Mouse (Mus musculus) heart, embryonic 11.5 days (tissue): ENCODE results near the gene Sppl2c. TPM values are rescaled to one million over a fixed set of nuclear protein-coding genes. Genes with fewer than 3 reads are reported as not detected.
"Not testable (repeated sequence)": the region's sequence is repeated elsewhere in the genome, so short reads cannot be mapped to it uniquely, and the experiment has no call there.

ENCODE experiments used
- ATAC-seq: fragments of 200-750 bp; cut with Nextera tagmentation; replicated peaks from 2 replicates; pipeline ENCODE4 v1.8.0; 2017; ENCODE audit warnings: moderate library complexity; ENCODE audit not compliant: insufficient number of reproducible peaks, low FRiP score, low TSS enrichment
- H3K27ac ChIP-seq: fragments of 300-500 bp; sonication (generic); 2 replicates; pipeline ENCODE4 v1.5.1; 2014; ENCODE audit warnings: mild to moderate bottlenecking, low read depth, low read length
- H3K27me3 ChIP-seq: fragments of 300-500 bp; sonication (generic); 2 replicates; pipeline ENCODE4 v1.6.1; 2014; ENCODE audit warnings: mild to moderate bottlenecking, low read length, mixed read lengths; ENCODE audit not compliant: control insufficient read depth, insufficient read depth
- H3K36me3 ChIP-seq: fragments of 300-500 bp; sonication (generic); 2 replicates; pipeline ENCODE4 v1.6.1; 2014; ENCODE audit warnings: mild to moderate bottlenecking, low read length, moderate library complexity, mixed read lengths; ENCODE audit not compliant: control insufficient read depth, insufficient read depth
- H3K4me1 ChIP-seq: fragments of 300-500 bp; sonication (generic); 2 replicates; pipeline ENCODE4 v1.6.1; 2014; ENCODE audit warnings: low read length; ENCODE audit not compliant: control insufficient read depth, insufficient read depth
- H3K4me2 ChIP-seq: fragments of 300-500 bp; sonication (generic); 2 replicates; pipeline ENCODE4 v1.6.1; 2014; ENCODE audit warnings: mild to moderate bottlenecking, moderate library complexity
- H3K4me3 ChIP-seq: fragments of 300-500 bp; sonication (generic); 2 replicates; pipeline ENCODE4 v1.5.1; 2014; ENCODE audit warnings: low read depth, low read length
- H3K9ac ChIP-seq: fragments of 300-500 bp; sonication (generic); 2 replicates; pipeline ENCODE4 v1.6.1; 2014; ENCODE audit warnings: mild to moderate bottlenecking, low read depth, low read length, moderate library complexity
- H3K9me3 ChIP-seq: fragments of 300-500 bp; sonication (generic); replicated peaks from 2 replicates; pipeline ENCODE4 v1.6.1; 2016; ENCODE audit warnings: low read length; ENCODE audit not compliant: control insufficient read depth
- WGBS: fragments of 180-500 bp; shearing (Covaris S2); extraction: QIAGEN DNeasy Blood & Tissue Kit; methylation state at CpG from one replicate; pipeline ENCODE4 v1.1.7; 2014; ENCODE audit not compliant: insufficient replicate concordance; 5-methylcytosine and 5-hydroxymethylcytosine counted together
- polyA plus RNA-seq: library from polyadenylated mRNA; unstranded; fragments of >200 nt; fragmentation: Nextera tagmentation; extraction: Ambion mirVana; gene quantifications from 2 replicates; pipeline ENCODE4 v1.2.1, GENCODE M21; 2014

Gene Sppl2c
- polyA plus RNA-seq, 1 experiment from 2014 or later: not detected

DNA sequence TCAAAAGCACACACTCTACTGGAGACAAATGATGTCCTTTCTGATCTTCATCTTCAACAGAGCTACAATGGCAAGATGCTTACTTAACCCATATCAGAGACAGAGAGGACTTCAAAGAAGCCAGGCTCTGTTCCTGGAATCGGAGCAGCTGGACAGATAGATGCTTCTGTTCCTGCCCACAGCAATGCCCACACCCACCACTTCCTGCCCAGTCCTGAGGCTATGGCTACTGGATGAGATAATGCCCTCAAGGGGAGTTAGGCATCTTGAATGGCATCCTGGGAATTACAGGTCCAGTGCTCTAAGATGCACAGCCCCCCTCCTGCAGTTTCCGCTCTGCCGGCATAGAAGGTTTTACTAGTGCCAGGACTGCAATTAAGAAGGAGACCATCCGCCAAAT lies 20.4 kb downstream of the Sppl2c start:
- Histone ChIP-seq H3K27me3 (no peaks in the 10 kb centered on the region), H3K9me3 (0 out of 2 replicates have a peak, but pooled peaks cover 5% of the 10 kb centered on the region), H3K9ac (no peak overlapping the region), H3K4me1 (no peaks in the 10 kb centered on the region), H3K4me3 (no peak overlapping the region), H3K4me2 (no peak overlapping the region), H3K27ac (no peak overlapping the region), H3K36me3 (no peaks in the 10 kb centered on the region)
- 66% methylated on average over 4 of the region's 4 CpGs for WGBS
- no peak for ATAC-seq

GRCm38 (mm10) chr11:104209041-104209440 lies 22.9 kb downstream of the Sppl2c start:
- no peaks in the 10 kb centered on the region for H3K4me1 ChIP-seq
- no peak for ATAC-seq
- no peaks in the 10 kb centered on the region for H3K36me3 ChIP-seq
- H3K27me3 ChIP-seq: no peaks in the 10 kb centered on the region
- H3K4me2 ChIP-seq: no peak overlapping the region
- no peak overlapping the region for H3K9ac ChIP-seq
- H3K9me3 ChIP-seq: no peaks in the 10 kb centered on the region
- no peak overlapping the region for H3K4me3 ChIP-seq
- WGBS: 58% methylated on average over 3 of the region's 3 CpGs
- H3K27ac ChIP-seq: no peak overlapping the region

- no peaks in the 10 kb centered on the region for H3K9me3 ChIP-seq
- no peak for ATAC-seq
Measured at GRCm38 (mm10) chr11:104211251-104211650, 25.1 kb downstream of the Sppl2c start.

DNA sequence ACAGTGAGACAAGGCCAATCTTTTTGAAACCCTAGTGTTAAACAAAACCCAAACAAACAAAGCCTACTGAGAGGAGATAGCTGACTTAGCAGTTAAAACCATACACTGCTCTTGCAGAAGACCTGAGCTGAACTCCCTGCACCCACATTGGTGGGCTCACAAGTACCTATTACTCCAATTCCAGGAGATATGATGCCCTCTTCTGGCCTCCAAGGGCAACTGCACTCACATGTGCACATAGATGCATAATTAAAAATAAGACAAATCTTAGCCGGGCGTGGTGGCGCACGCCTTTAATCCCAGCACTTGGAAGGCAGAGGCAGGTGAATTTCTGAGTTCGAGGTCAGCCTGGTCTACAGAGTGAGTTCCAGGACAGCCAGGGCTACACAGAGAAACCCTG lies 28.0 kb downstream of the Sppl2c start:
- not testable (repeated sequence) for H3K27ac ChIP-seq, ATAC-seq, H3K27me3 ChIP-seq, H3K4me3 ChIP-seq, H3K9ac ChIP-seq, H3K9me3 ChIP-seq, H3K36me3 ChIP-seq, H3K4me2 ChIP-seq, H3K4me1 ChIP-seq
- 91% methylated on average over 5 of the region's 5 CpGs for WGBS

More at GRCm38 (mm10) chr11:104211251-104211650, 25.1 kb downstream of the Sppl2c start:
- Histone ChIP-seq H3K36me3 (no peaks in the 10 kb centered on the region), H3K27me3 (no peaks in the 10 kb centered on the region), H3K4me2 (no peak overlapping the region), H3K4me3 (no peak overlapping the region), H3K27ac (no peak overlapping the region), H3K9ac (no peak overlapping the region), H3K4me1 (no peaks in the 10 kb centered on the region)
- 77% methylated on average over 6 of the region's 6 CpGs for WGBS

- no peak for ATAC-seq
- WGBS: 69% methylated on average over 3 of the region's 3 CpGs
- H3K36me3 ChIP-seq: no peaks in the 10 kb centered on the region
Measured at GRCm38 (mm10) chr11:104218075-104218474, 31.9 kb downstream of the Sppl2c start.

GRCm38 (mm10) chr11:104220291-104220690 lies 34.2 kb downstream of the Sppl2c start:
- Histone ChIP-seq H3K4me3 (no peak overlapping the region), H3K27ac (no peak overlapping the region), H3K4me2 (no peak overlapping the region), H3K9ac (no peak overlapping the region), H3K27me3 (no peaks in the 10 kb centered on the region), H3K4me1 (no peaks in the 10 kb centered on the region), H3K36me3 (no peaks in the 10 kb centered on the region), H3K9me3 (no peaks in the 10 kb centered on the region)
- 78% methylated on average over 4 of the region's 4 CpGs for WGBS
- ATAC-seq: no peak

More at GRCm38 (mm10) chr11:104218075-104218474, 31.9 kb downstream of the Sppl2c start:
- no peak overlapping the region for H3K27ac ChIP-seq
- no peak overlapping the region for H3K4me2 ChIP-seq
- no peaks in the 10 kb centered on the region for H3K9me3 ChIP-seq
- no peaks in the 10 kb centered on the region for H3K27me3 ChIP-seq
- no peaks in the 10 kb centered on the region for H3K4me1 ChIP-seq
- no peak overlapping the region for H3K4me3 ChIP-seq
- no peak overlapping the region for H3K9ac ChIP-seq

- no peaks in the 10 kb centered on the region for H3K9me3 ChIP-seq
- H3K27ac ChIP-seq: no peak overlapping the region
- H3K27me3 ChIP-seq: no peaks in the 10 kb centered on the region
- no peak overlapping the region for H3K4me2 ChIP-seq
- WGBS: 78% methylated on average over 5 of the region's 5 CpGs
- no peaks in the 10 kb centered on the region for H3K4me1 ChIP-seq
- no peak for ATAC-seq
- H3K36me3 ChIP-seq: no peaks in the 10 kb centered on the region
- H3K9ac ChIP-seq: no peak overlapping the region
- no peak overlapping the region for H3K4me3 ChIP-seq
Measured at GRCm38 (mm10) chr11:104221751-104222150, 35.6 kb downstream of the Sppl2c start.

- Histone ChIP-seq H3K9ac (no peak overlapping the region), H3K9me3 (no peaks in the 10 kb centered on the region), H3K27me3 (no peaks in the 10 kb centered on the region), H3K4me2 (no peak overlapping the region), H3K4me1 (no peaks in the 10 kb centered on the region), H3K36me3 (no peaks in the 10 kb centered on the region), H3K27ac (no peak overlapping the region), H3K4me3 (no peak overlapping the region)
- WGBS: 76% methylated on average over 9 of the region's 9 CpGs
- no peak for ATAC-seq
Measured at GRCm38 (mm10) chr11:104223301-104223700, 37.2 kb downstream of the Sppl2c start.

DNA sequence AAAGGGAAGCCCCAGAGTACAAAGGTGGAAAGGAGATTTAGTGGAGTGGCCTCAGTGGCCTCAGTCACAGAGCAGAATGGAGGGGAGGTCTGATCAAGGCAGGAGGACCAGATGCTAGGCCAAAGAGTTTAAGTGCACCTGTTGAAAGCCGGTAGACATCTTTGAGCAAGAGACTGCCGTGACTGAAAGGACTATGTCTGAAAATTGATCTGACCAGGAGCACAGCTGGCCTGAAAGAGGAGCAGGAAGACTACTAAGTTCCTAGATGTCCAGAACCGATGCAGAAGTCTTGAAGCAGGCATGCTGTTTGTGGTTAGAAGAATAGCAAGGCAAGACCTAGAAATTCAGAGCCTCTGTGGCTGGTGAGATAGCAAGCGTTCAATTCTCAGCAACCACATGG lies 43.3 kb downstream of the Sppl2c start:
- Histone ChIP-seq H3K27ac (no peak overlapping the region), H3K27me3 (peaks cover 35% of the 10 kb centered on the region), H3K36me3 (no peaks in the 10 kb centered on the region), H3K4me2 (no peak overlapping the region), H3K9ac (no peak overlapping the region), H3K4me1 (peaks cover 9% of the 10 kb centered on the region), H3K4me3 (no peak overlapping the region), H3K9me3 (no peaks in the 10 kb centered on the region)
- 74% methylated on average over 4 of the region's 4 CpGs for WGBS
- ATAC-seq: no peak
